Mouse (Mus musculus) cerebellum, adult (tissue): ENCODE measurements around the gene Sec63.

Source experiments
- ATAC-seq: cut with Nextera tagmentation; 2 replicates; pipeline ENCODE4 v1.9.2; 2017; ENCODE audit warnings: mild to moderate bottlenecking, moderate library complexity, mixed read lengths; ENCODE audit not compliant: insufficient number of reproducible peaks, low FRiP score, low TSS enrichment

Gene Sec63

GRCm38 (mm10) chr10:42827155-42827554 lies 65.9 kb downstream of the Sec63 start:
- no peak for ATAC-seq

DNA sequence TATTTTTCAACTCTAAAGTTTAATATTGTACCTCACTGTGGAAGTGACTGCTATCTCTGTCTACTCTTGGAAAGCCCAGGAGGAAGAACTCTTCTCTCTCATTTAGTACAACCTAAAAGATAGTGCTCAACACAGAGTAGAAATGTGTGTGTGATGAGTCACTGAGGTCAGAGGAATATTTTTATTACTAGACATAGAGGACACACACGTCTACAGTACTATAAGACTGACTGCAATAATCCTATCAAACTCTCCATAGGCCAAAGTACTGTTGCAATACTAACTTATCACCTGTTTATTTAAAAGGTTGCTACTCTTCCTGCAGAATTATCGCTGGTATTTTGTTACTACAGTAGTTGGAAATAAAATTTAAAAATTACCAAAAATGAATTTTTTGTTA lies 68.7 kb downstream of the Sec63 start:
- ATAC-seq = no peak

- no peak for ATAC-seq
These were observed 69.1 kb downstream of the Sec63 start for GRCm38 (mm10) chr10:42830409-42830808.

DNA sequence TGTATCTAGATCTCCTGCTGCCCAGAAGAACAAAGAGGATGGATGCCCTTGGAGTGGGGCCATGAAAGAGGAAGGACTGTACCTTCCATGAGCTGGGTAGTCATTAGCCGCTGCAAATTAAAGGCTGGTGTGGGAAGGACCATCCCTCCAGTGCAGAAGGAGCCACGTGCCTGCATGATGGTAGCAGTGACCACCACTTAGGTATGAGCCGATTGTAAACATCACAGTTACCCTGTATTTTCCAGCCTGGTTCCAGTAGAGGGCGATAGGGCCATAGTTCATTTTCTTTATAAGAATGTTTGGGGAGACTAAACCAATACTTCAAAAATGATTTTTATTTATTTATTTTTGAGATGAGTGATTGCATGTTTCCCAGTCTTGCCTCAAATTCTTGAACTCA lies 71.4 kb downstream of the Sec63 start:
- ATAC-seq = no peak

DNA sequence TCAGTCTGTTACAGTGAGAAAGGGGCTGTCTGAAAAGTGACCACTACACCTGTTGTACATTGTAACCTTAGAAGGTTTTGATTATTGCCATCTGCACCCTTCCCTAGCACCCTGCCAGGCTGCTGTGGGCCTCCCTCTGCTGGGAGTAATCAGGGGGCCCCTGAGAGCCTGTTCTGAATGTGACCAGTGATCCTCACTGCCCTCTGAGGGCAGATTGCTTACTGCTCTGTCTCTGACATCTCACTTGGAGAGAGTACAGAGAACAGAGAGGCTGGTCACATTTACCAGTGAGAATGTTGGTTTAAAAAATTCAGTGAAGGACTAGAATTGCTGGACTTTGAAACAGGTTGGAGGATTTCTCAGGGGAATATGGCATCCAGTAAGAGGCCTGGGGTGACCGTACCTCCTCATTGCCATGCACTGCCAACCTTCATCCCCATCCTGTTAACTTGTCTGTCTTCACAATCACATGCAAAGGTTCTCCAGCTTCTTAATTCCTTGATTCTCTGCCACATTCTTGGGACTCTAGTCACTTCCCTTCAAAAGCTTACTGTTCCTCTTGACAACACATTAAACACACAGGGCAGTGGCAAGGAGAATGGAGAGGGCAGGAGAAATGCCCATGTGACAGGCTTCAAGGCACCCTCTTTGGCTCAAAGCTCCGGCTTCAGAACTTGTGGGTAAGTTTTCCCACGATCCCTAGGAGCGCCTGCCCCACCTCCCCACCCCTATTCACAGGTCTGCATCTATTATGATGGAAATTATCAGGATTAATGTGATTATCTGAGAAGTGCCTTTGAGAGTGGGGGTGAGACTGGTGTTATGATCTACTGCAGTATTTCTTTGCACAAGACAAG lies 72.8 kb downstream of the Sec63 start:
- ATAC-seq = no peak

GRCm38 (mm10) chr10:42838106-42838505 lies 76.8 kb downstream of the Sec63 start:
- ATAC-seq = no peak

DNA sequence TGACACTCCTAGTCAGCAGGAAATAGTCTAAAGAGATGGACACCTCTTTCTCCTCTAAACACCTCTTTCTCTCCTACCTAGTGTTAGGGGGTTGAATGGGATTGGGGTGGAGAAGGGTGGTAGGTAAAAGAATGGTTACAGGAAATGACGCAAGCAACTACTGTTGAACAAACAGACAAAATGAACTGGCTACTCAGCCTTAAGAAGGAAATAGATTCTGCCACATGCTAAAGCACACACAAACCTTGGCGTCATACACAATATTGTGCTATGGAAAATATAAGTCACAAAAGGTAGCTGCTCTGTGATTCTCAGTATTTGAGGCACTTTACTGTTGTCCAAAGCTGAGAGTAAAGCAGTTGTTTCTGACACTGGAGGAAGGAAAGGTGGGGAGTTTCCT lies 77.4 kb downstream of the Sec63 start:
- no peak for ATAC-seq

DNA sequence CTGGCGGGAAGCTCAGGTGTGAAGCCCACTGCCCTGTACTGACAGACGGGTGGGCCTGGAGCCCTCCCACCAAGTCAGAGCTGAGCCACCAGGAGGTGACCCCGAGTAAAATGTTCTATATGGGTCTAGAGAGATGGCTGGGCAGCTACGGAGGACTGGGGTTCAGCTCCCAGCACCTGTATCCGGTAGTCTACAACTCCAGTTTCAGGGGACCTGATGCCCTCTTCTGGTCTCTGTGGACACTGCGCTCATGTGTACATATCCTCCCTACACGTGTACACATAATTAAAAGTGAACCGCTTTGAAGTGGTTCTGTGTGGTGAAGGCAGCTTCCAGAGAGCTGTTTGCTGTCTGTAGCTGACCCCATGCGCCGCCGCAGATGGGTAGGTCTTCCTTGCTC lies 78.7 kb downstream of the Sec63 start:
- ATAC-seq = no peak

DNA sequence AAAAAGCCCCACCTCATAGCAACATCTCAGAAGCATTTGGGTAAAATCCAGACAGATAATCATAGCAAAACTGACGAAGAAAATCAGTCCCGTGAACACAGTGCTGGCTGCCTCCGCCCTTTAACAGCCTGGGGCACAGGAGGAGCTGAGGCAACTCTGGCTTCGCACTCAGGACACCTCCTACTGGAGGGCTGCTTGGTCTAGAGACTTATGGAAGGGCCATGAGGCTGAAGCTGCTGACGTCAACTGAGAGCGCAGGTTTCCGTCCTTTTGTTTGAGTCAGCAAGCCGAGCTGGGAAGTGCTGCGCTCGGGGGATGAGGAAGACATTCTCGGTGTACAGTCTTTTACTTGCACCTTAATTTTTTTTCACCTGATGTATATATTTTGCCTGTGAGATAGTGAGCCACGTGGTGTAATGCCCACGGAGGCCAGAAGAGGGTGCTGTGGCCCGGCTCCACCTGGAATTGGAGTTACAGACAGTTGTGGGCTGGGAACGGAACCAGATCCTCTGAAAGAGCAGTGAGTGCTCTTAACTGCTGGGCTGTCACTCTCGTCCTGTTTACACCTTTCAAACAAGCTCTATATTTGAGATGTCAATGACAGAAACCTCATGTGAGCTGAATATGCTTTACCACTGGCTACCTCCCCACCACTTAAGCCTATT lies 80.4 kb downstream of the Sec63 start:
- ATAC-seq = no peak

- peak; percentile 28; the same call in 1 of the 2 replicates for ATAC-seq
These were observed 81.1 kb downstream of the Sec63 start for GRCm38 (mm10) chr10:42842358-42842757.

- ATAC-seq = no peak
These were observed 82.1 kb downstream of the Sec63 start for GRCm38 (mm10) chr10:42843416-42843815.

DNA sequence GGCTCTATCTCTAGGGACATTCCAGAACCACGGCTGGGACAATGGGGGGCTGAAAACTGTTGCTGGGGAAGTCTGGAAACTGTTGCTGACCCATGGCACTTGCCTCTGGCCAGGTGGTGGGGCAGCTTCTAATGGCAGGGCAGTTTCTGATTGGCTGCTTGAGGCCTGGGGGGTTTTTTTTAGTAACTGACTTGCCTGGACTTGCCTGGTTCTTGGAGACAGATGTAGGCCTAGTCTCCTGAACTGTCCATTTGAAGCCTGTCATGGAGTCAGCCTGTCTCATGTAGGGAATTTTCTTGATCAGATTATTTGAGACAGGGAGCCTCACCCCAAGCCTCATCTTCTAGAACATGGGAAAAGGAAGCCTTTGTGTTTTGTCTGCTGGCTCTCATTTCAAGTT lies 84.2 kb downstream of the Sec63 start:
- no peak for ATAC-seq

- ATAC-seq = no peak
These were observed 87.1 kb downstream of the Sec63 start for GRCm38 (mm10) chr10:42848179-42849080.

- no peak for ATAC-seq
These were observed 87.7 kb downstream of the Sec63 start for GRCm38 (mm10) chr10:42849081-42849400.

- no peak for ATAC-seq
These were observed 93.5 kb downstream of the Sec63 start for GRCm38 (mm10) chr10:42854838-42855237.

DNA sequence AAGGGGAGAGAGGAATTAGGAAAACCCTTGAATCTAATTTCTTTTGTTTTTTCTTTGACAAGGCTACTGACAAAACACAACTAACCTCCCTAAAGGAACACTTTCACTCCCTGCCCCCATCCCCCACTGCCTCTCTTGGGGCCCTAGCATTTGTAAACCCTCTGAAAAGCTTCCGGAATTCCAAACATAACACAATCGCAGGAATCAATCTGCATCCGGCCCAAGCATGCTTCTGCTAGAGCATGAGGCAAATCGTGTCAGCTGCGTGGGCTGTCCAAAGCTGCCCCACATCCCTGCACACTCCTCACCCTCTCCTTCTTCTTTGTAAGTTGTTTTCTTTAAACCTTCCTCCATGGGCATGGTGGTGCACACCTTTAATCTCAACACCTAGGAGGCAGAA lies 94.0 kb downstream of the Sec63 start:
- ATAC-seq = no peak

DNA sequence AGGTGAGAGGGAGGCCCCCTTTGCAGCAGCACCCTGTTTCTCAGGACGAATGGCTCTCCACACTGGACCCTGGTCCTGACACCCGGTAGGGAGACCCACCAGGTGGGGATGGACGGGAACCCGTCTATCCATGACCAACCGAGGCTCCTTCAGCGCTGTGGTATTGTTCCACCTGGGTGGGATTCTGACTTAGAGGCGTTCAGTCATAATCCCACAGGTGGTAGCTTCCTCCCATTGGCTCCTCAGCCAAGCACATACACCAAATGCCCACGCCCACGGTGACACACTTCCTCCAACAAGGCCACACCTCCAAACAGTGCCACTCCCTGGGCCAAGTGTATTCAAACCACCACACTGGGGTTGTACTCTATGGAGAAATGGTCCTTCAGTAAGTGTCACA lies 95.3 kb downstream of the Sec63 start:
- no peak for ATAC-seq

GRCm38 (mm10) chr10:42857021-42857420 lies 95.7 kb downstream of the Sec63 start:
- ATAC-seq = no peak

DNA sequence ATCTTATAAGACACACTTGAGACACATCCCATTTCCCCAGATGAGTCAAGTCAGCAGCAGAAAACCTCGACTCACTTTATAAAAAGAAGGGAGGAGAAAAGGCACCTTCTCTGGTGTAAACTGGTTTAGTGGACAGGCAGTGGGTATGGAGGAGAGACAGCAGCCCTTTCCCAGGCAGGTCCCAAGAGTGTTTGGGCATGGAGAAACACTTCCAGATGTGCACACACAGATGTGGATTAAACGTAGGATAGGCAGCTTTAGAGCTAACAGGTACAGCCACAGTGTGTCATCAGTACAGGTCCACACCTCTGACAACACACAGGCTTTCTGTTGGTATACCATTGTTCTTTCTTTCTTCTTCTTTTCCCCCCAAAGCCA lies 98.5 kb downstream of the Sec63 start:
- ATAC-seq = no peak

DNA sequence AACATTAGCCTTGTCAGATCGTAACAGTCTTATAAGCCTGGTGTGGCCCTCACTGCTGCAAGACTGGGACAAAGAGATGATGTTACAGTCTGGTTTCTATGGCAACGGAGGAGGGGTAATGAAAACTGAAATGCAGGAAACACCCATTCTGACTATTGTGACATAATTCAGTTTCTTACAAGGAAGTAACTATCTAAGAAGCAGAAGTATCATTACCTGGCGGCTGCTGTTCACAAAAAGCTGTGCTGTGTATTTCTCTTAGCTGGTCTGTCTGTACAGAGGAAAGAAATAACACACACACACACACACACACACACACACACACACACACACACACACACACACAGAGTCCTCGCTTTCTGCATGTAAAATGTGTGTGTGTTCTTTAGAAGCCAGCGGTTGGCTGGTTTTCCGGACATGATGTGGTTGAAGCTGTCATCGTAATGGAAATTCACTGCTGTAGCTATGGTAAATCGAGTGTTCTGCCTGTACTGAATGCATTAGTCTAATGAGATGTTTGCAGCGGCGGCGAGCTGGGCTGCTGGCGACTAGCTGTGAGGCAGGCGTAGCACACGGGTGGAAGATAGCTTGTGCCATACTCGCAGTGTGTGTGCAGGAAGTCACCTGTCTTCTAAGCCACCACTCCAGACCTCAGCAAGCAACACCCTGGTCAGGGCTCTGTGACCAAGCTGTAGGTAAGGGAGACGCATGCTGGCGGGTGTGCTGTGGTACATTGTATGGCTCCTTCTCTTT lies 99.0 kb downstream of the Sec63 start, which contains the start of gene Scml4:
Gene Scml4, plus strand, starts transcription at position 212 of the 753 bp plus-strand sequence.
- no peak for ATAC-seq
